Mouse (Mus musculus): ENCODE results near the gene Nsd1.

The Nsd1 gene

GRCm38 (mm10) chr13:55261521-55261920 lies 51.9 kb downstream of the Nsd1 start:
- DNase-seq, result no peak

DNA sequence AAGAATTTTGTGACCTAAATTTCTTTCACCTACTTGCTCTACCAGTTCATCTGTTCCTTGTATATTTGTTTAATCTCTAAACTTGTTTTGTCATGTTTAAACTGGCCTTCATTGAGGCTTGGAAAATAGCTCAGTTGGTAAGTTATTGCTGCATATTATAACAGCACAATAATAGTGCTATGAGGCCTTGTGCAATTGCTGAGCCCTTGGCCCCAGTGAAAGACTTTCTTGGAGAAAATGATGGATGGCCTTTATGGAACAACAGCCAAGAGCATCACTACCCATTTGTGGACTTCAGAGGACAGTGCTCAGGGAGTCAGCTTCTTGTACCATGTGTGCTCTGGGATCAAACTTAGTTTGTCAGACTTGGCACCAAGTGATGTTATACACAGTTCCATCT lies 52.5 kb downstream of the Nsd1 start:
- DNase-seq, result no peak

DNA sequence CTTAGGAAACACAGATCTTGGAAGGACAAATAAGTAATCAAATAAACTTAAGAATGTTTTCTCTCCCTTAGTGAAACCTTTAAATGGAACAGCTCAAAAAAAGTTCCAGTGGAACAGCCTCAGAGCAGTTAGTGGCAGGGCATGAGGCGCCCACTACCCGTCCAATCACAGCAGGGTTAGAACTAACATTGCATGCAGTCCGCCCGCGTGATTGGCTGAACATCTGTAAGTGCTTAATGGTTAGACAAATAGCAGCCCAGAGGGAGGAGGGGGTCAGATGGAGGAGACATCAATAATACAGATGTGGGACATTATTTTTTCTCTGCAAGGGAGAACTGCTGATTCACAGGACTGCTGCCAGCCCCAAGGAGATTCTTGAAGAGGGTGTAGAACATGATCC lies 67.6 kb downstream of the Nsd1 start:
- no peak for DNase-seq

DNA sequence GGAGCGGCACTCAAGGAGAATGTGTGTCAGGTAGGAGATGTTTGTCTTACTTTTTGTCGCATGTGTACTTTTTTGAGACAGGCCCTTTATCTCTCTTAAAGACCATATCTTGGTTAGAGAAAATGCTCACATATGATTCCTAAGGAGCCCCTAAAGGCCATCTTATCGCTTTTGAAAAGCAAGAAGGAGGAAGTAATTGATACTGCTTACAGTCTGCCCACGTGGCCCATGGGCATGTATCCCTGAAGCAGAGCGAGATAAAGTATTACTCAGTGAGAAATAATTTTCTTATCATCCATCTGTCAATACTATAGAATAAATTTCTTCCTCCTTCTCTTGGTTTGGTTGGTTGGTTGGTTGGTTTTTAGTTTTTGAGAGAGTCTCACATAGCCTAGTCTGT lies 68.1 kb downstream of the Nsd1 start:
- no peak for DNase-seq

- no peak for DNase-seq
These were observed 79.3 kb downstream of the Nsd1 start for GRCm38 (mm10) chr13:55288854-55289253.

DNA sequence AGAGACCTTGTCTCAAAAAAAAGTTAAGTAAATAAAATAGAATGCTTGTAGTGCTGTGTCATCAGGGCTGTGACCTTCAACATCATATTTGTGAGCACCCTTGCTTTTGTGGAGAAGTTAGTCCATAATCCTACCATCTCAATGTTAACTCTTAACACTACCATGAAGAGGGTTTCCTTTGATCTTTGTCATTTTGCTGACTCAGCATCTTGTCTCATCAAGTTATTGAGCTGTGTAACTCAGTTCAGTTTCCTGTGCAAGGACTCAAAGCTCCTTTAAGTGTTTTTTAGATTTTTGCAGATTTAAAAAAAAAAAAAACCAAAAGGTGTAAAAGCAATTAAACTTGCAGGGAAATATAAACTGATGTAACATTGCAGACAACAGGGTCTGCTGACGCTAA lies 87.2 kb downstream of the Nsd1 start:
- no peak for DNase-seq

DNA sequence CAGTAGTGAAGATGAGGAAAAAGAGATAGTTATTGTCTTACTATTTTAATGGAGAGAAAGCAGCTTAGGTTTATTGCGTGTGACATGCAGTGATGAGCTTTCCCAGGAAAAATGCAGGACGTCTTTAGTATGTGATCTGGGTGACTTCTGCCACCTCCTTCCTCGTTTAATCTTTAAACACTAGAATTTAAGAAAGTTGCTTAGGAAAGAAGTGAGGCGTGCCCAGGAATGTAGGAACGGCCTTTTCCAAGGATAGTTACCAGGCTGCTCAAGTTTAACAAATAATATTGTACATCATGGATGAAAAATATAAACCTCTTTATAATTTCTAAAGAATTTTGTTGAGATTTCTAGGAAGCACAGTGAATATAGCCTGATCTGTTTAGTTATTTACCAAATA lies 91.3 kb downstream of the Nsd1 start:
- DNase-seq, result no peak

DNA sequence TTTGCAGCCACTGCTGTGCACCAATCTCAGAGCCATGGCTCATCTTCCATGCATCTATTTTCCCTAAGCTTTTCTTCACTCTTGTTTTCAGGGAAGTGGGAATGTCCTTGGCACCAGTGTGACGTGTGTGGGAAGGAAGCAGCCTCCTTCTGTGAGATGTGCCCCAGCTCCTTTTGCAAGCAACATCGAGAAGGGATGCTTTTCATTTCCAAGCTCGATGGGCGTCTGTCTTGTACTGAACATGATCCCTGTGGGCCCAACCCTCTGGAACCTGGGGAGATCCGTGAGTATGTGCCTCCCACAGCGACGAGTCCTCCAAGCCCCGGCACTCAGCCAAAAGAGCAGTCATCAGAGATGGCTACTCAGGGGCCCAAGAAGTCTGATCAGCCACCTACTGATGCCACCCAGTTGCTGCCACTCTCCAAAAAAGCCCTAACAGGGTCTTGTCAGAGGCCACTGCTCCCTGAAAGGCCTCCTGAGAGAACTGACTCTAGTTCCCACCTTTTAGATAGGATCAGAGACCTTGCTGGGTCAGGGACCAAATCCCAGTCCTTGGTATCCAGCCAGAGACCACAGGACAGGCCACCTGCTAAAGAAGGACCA lies 102.5 kb downstream of the Nsd1 start:
- DNase-seq, result no peak

DNA sequence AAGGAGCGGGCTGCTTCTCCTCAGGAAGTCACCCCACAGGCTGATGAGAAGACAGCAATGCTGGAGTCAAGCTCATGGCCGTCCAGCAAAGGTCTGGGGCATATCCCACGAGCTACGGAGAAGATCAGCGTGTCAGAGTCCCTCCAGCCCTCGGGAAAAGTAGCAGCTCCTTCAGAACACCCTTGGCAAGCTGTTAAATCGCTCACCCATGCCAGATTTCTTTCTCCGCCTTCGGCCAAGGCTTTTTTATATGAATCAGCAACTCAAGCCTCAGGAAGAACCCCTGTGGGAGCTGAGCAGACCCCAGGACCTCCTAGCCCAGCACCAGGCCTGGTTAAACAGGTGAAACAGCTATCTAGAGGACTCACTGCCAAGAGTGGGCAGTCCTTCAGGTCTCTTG lies 103.5 kb downstream of the Nsd1 start:
- no peak for DNase-seq

- DNase-seq, result no peak
These were observed 105.4 kb downstream of the Nsd1 start for GRCm38 (mm10) chr13:55314891-55315412.

- no peak for DNase-seq
These were observed 108.8 kb downstream of the Nsd1 start for GRCm38 (mm10) chr13:55318351-55318750.

DNA sequence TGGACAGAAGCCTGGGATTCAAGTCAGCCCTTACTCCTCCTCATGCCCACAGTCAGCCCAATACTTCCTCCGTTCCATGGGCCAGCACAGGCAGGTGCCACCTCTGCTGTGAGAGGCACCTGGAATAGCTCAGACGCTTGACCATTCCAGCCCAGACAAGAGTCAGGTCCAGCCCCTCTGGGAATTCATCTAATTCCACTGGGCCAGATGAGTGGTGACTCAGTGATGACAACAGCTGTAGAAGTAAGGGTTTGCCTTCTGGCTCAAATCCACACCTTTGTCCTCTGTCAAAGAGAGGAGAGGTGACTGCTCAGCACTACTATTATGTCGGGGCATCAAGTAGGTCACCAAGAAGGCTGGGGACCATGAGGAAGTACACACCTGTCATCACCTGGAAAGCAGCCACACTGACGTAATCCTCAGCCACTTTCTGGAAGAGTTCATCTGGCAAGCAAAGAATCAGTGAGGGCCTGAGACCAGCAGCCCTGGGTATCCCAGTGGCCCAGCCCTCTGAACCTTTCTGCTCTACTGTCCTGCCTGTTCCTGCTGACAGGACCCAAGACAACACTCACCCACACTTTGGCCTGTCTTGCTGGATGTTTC lies 110.5 kb downstream of the Nsd1 start, which contains the start of gene Prelid1:
Gene Prelid1 (plus strand): TSS at position 570 of the 603 bp plus-strand sequence.
- no peak for DNase-seq

- DNase-seq, result peak; percentile 83
These were observed 112.0 kb downstream of the Nsd1 start, which contains the start of gene Rab24 for GRCm38 (mm10) chr13:55321434-55322129. Gene Rab24, minus strand, starts transcription at chr13:55321946.

DNA sequence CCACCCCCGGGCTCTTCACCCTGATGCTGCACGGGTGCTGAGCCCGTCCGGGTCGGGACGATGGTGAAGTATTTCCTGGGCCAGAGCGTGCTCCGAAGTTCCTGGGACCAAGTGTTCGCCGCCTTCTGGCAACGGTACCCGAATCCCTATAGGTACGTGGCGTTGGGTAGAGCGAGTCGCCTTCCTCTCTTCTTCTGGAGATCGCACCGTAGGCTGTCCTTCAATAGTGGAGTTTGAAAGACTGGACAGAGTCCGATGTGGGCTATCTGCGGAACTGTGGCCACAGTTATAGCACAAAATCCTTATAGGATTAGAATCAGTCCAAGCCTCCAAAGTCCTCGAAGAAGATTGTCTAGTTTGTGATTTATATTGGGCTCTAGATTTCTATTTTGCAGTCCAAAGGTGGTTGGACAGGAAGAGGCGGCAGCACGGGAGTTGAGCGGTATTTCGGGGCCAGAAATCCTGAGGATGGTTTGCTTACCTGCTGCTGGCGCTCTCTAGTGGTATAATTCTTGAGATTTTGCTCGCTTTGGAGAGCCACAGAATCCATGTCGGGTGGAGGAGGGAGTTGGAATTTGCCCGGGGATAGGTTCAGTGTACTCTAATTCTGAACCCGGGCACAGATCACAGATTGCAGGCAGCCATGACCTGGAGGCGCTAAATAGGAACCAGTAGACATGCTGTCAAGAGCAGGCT lies 112.7 kb downstream of the Nsd1 start:
- peak; percentile 45 for DNase-seq

- DNase-seq, result no peak
These were observed 116.0 kb downstream of the Nsd1 start for GRCm38 (mm10) chr13:55325596-55325995.

- no peak for DNase-seq
These were observed 117.6 kb downstream of the Nsd1 start for GRCm38 (mm10) chr13:55327169-55327568.

- peak; percentile 78 for DNase-seq
These were observed 118.1 kb downstream of the Nsd1 start for GRCm38 (mm10) chr13:55327633-55328032.

GRCm38 (mm10) chr13:55328171-55328570 lies 118.6 kb downstream of the Nsd1 start:
- DNase-seq, result no peak

DNA sequence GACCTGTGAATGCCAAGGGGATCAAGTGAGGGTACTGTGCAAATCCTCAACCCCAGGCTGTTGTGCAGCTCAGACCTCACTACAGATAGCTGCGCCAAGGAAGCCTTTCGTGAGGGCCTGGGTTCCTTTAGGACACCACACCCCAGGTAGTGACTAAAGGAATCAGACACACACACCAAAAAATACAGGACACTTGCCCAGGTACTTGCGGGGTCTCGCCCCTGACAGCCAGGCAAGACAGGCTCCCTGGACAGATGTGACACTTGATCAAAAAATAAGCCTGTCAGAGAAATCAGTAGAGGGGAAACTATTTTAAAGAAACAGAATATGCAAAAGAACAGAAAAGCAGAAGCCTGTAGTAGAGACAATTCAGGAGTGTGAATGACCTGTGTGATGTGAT lies 119.1 kb downstream of the Nsd1 start:
- no peak for DNase-seq

DNA sequence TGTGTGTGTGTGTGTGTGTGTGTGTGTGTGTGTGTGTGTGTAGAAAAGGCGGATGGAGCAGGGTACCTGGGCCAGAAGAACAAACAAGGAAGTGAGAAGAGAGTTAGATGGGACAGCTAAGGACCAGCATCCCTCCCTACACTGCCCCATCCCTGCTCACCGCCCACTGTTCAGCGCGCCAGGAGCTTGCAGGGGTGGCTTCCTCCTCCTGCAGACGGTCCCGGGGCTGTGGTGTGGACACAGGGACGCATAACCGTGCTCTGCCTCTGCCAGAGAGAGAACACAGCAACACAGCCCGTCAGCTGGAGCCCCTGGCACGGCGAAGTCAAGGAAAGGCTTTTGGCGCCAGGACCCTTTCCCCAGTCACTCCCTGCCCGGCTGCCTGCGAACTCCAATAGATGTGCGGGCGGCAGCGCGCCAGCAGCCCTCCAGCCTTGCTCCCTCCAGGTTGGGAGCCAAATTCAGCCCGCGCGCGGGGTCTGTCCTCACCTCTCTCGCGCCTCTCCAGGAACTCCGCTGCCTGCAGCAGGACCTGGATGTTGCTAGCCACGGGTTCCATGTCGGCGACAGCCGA lies 119.6 kb downstream of the Nsd1 start:
- DNase-seq, result no peak

GRCm38 (mm10) chr13:55329683-55330566 lies 120.3 kb downstream of the Nsd1 start, which contains the start of gene Mxd3:
Gene Mxd3, minus strand, starts transcription at chr13:55329823.
- peak; percentile 65 for DNase-seq
